Mouse (Mus musculus): ENCODE measurements around the gene Wdr49.

DNA sequence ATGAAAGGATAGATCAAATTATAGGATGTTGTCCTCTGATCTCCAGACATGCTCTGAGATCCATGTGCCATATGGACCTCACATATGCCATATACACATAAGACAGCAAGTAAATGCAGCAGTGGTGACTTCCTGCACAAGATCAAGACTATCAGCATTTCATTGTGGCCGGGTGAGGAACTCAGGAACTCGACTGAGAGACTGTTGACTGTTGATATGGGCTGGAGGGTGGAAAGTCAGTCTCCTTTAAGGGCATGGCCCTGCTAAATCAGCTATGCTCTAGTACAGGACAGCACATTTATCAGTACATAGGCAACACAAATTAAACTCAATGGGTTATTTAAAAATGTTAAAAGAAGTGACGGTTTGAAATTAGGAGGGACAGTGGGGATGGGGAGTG, 173.7 kb downstream of the Wdr49 start:
- TF ChIP-seq CTCF (IDR thresholded peaks at IDR 0.05) = no peak
- no peak for TF ChIP-seq EP300 (IDR thresholded peaks at IDR 0.05)

Data from lung, postnatal 0 days (tissue).